Mouse (Mus musculus) limb, embryonic 12.5 days (tissue): Measurements from ENCODE around the gene Gabarap. TPM values are rescaled to one million over a fixed set of nuclear protein-coding genes. Genes with fewer than 3 reads are reported as not detected.
"Not testable (repeated sequence)": the region's sequence is repeated elsewhere in the genome, so short reads cannot be mapped to it uniquely, and the experiment has no call there.

Source experiments
- ATAC-seq: fragments of 200-750 bp; cut with Nextera tagmentation; 2 replicates; pipeline ENCODE4 v1.8.0; 2017; ENCODE audit warnings: low read depth, moderate TSS enrichment; ENCODE audit not compliant: insufficient number of reproducible peaks, insufficient read depth, low FRiP score, low TSS enrichment
- H3K27ac ChIP-seq: fragments of 300-500 bp; sonication (generic); 2 replicates; pipeline ENCODE4 v1.5.1; 2016; ENCODE audit warnings: mild to moderate bottlenecking, moderate library complexity
- H3K27me3 ChIP-seq: fragments of 300-500 bp; sonication (generic); 2 replicates; pipeline ENCODE4 v1.6.1; 2016; ENCODE audit warnings: mild to moderate bottlenecking, moderate library complexity
- H3K36me3 ChIP-seq: fragments of 300-500 bp; sonication (generic); 2 replicates; pipeline ENCODE4 v1.6.1; 2016; ENCODE audit warnings: mild to moderate bottlenecking, moderate library complexity
- H3K4me1 ChIP-seq: fragments of 300-500 bp; sonication (generic); replicated peaks from 2 replicates; pipeline ENCODE4 v1.6.1; 2016
- H3K4me2 ChIP-seq: fragments of 300-500 bp; sonication (generic); 2 replicates; pipeline ENCODE4 v1.6.1; 2016; ENCODE audit warnings: mild to moderate bottlenecking, moderate library complexity
- H3K4me3 ChIP-seq: fragments of 300-500 bp; sonication (generic); replicated peaks from 2 replicates; pipeline ENCODE4 v1.5.1; 2016; ENCODE audit warnings: mild to moderate bottlenecking
- H3K9ac ChIP-seq: fragments of 300-500 bp; sonication (generic); replicated peaks from 2 replicates; pipeline ENCODE4 v1.6.1; 2016; ENCODE audit warnings: mild to moderate bottlenecking, moderate library complexity
- H3K9me3 ChIP-seq: fragments of 300-500 bp; sonication (generic); 2 replicates; pipeline ENCODE4 v1.6.1; 2016; ENCODE audit warnings: mild to moderate bottlenecking, moderate library complexity
- WGBS: fragments of 180-500 bp; shearing (Covaris S2); methylation state at CpG from one replicate; pipeline ENCODE4 v1.1.7; 2016; 5-methylcytosine and 5-hydroxymethylcytosine counted together
- polyA plus RNA-seq: library from polyadenylated mRNA; unstranded; fragments of >200 nt; fragmentation: Nextera tagmentation; extraction: Ambion mirVana; gene quantifications from 2 replicates; pipeline ENCODE4 v1.2.1, GENCODE M21; 2016

The Gabarap gene
- polyA plus RNA-seq, 1 experiment from 2014 or later, result 398 TPM

- WGBS, result 89% methylated on average over 2 of the region's 2 CpGs
- not testable (repeated sequence) for H3K27me3 ChIP-seq, ATAC-seq, H3K9me3 ChIP-seq, H3K4me2 ChIP-seq, H3K9ac ChIP-seq, H3K27ac ChIP-seq, H3K4me3 ChIP-seq
- Histone ChIP-seq H3K4me1 (peaks cover 48% of the 10 kb centered on the region), H3K36me3 (peaks cover 30% of the 10 kb centered on the region)
These were observed 25.2 kb downstream of the Gabarap start for GRCm38 (mm10) chr11:70016177-70016576.

GRCm38 (mm10) chr11:70016669-70017068, 25.7 kb downstream of the Gabarap start, which contains the start of gene Dlg4:
Dlg4 (plus strand) TSS chr11:70016942.
- Histone ChIP-seq H3K27ac (peak within 1 kb of the TSS; percentile 94), H3K4me2 (peak within 1 kb of the TSS; percentile 87), H3K27me3 (no peaks in the 10 kb centered on the region), H3K9ac (peak within 1 kb of the TSS; percentile 92; the same call in 1 of the 2 replicates), H3K9me3 (no peaks in the 10 kb centered on the region), H3K4me3 (peak within 1 kb of the TSS; percentile 67), H3K4me1 (peaks cover 51% of the 10 kb centered on the region), H3K36me3 (peaks cover 25% of the 10 kb centered on the region)
- WGBS, result 89% methylated on average over 3 of the region's 3 CpGs
- ATAC-seq, result no peak

DNA sequence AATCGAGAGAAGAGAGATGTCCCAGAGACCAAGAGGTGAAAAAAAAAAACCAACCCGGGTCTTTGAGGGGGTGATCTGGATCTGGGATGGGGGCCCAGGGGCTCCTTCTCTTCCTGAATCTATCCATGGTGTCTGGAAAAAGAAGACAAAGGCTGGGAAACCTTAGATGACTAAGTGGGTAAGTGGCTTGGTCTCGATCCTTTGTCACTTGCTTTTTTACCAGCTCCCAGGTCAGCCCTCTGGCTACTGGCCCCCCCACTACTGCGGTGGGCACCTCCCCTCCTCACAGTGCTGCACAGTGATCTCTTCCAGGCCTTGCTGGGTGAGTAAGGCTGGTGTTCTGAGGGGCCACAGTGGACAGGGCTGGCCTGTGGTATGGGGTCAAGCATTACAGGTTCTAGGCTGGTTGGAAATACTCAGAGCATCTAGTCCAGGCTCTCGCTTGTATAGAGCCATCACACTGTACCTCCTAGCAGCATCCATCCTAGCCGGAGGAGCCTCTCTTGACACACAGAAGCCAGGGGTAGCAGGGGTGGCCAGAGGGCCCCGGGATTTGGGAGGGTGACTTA, 26.3 kb downstream of the Gabarap start:
- Histone ChIP-seq H3K9me3 (no peaks in the 10 kb centered on the region), H3K4me3 (peak overlapping the region; percentile 67; the same call in 1 of the 2 replicates), H3K27ac (peak overlapping the region; percentile 94), H3K4me1 (peaks cover 55% of the 10 kb centered on the region), H3K4me2 (peak overlapping the region; percentile 87), H3K9ac (peak overlapping the region; percentile 92; the same call in 1 of the 2 replicates), H3K36me3 (peaks cover 19% of the 10 kb centered on the region), H3K27me3 (no peaks in the 10 kb centered on the region)
- WGBS, result 47% methylated on average over 7 of the region's 7 CpGs
- ATAC-seq, result no peak

GRCm38 (mm10) chr11:70018131-70018990, 27.4 kb downstream of the Gabarap start:
- Histone ChIP-seq H3K4me1 (peaks cover 58% of the 10 kb centered on the region), H3K27me3 (no peaks in the 10 kb centered on the region), H3K4me3 (peak overlapping the region; percentile 67), H3K9me3 (no peaks in the 10 kb centered on the region), H3K36me3 (peaks cover 9% of the 10 kb centered on the region), H3K4me2 (peak overlapping the region; percentile 87), H3K9ac (peak overlapping the region; percentile 92), H3K27ac (peak overlapping the region; percentile 94)
- no peak for ATAC-seq
- WGBS, result under 1% methylated on average over 22 of the region's 25 CpGs

GRCm38 (mm10) chr11:70019495-70020021, 28.6 kb downstream of the Gabarap start:
- peak overlapping the region; percentile 92 for H3K9ac ChIP-seq
- H3K27ac ChIP-seq, result peak overlapping the region; percentile 88
- H3K36me3 ChIP-seq, result no peaks in the 10 kb centered on the region
- WGBS, result 6% methylated on average over 2 of the region's 2 CpGs
- H3K4me3 ChIP-seq, result peak overlapping the region; percentile 67
- peak overlapping the region; percentile 87 for H3K4me2 ChIP-seq
- ATAC-seq, result no peak
- H3K27me3 ChIP-seq, result no peaks in the 10 kb centered on the region
- H3K4me1 ChIP-seq, result peaks cover 59% of the 10 kb centered on the region
- no peaks in the 10 kb centered on the region for H3K9me3 ChIP-seq

GRCm38 (mm10) chr11:70020022-70020631, 29.2 kb downstream of the Gabarap start:
- ATAC-seq, result no peak
- no peaks in the 10 kb centered on the region for H3K27me3 ChIP-seq
- H3K36me3 ChIP-seq, result no peaks in the 10 kb centered on the region
- no peaks in the 10 kb centered on the region for H3K9me3 ChIP-seq
- peaks cover 54% of the 10 kb centered on the region for H3K4me1 ChIP-seq
- H3K9ac ChIP-seq, result peak overlapping the region; percentile 92
- H3K27ac ChIP-seq, result peak overlapping the region; percentile 88
- WGBS, result 13% methylated on average over 8 of the region's 8 CpGs
- peak overlapping the region; percentile 67 for H3K4me3 ChIP-seq
- H3K4me2 ChIP-seq, result peak overlapping the region; percentile 87

- under 1% methylated on average over 8 of the region's 8 CpGs for WGBS
- H3K27ac ChIP-seq, result peak overlapping the region; percentile 88
- no peaks in the 10 kb centered on the region for H3K9me3 ChIP-seq
- H3K27me3 ChIP-seq, result no peaks in the 10 kb centered on the region
- peak; percentile 76 for ATAC-seq
- no peak overlapping the region for H3K9ac ChIP-seq
- peaks cover 59% of the 10 kb centered on the region for H3K4me1 ChIP-seq
- H3K4me2 ChIP-seq, result peak overlapping the region; percentile 87
- H3K4me3 ChIP-seq, result peak overlapping the region; percentile 67
- H3K36me3 ChIP-seq, result no peaks in the 10 kb centered on the region
These were observed 29.9 kb downstream of the Gabarap start for GRCm38 (mm10) chr11:70020731-70021263.

GRCm38 (mm10) chr11:70021264-70022132, 30.6 kb downstream of the Gabarap start:
- H3K9ac ChIP-seq, result no peak overlapping the region

DNA sequence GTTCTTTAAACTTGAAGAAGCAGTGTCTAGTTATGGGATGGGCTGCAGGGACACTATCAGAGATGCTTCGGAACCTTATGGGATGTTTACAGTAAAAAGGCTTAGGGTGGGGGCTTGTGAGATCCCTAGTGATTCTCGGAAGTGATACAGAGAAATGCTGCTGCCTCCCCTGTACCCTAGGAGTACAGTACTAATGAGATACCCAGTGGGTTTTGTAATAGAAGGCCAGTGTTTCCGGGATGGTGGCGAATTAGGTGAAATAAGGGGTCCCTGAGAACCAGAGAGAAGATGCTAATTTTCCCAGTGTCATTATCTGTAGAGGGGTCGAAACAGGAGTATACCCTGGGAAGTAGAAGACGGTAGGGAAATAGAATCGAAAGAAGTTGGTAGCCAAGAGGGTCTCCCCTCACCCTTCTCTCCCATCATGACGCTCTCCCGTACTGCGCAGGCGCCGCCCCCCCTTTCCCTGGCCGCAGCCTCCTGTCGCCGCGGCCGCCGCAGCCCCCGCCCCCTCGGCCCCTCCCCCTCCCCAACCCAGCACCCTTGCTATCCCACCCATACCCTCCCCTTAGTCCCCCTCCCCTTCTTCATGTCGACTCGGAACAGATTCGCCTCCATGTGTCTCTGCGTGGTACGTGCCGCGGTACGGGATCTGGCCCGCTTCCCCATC, 32.7 kb downstream of the Gabarap start:
- Histone ChIP-seq H3K9me3 (no peaks in the 10 kb centered on the region), H3K4me3 (peak overlapping the region; percentile 37), H3K36me3 (no peaks in the 10 kb centered on the region), H3K4me2 (peak overlapping the region; percentile 56), H3K27ac (no peak overlapping the region), H3K27me3 (no peaks in the 10 kb centered on the region), H3K9ac (peak overlapping the region; percentile 44; the same call in 1 of the 2 replicates), H3K4me1 (peaks cover 76% of the 10 kb centered on the region)
- no peak for ATAC-seq
- WGBS, result 8% methylated on average over 20 of the region's 29 CpGs

More at GRCm38 (mm10) chr11:70021264-70022132, 30.6 kb downstream of the Gabarap start:
- H3K4me2 ChIP-seq, result peak overlapping the region; percentile 87
- peak; percentile 50 for ATAC-seq
- H3K27ac ChIP-seq, result peak overlapping the region; percentile 88
- H3K27me3 ChIP-seq, result no peaks in the 10 kb centered on the region
- no peaks in the 10 kb centered on the region for H3K36me3 ChIP-seq
- peaks cover 66% of the 10 kb centered on the region for H3K4me1 ChIP-seq
- H3K9me3 ChIP-seq, result no peaks in the 10 kb centered on the region
- 2% methylated on average over 40 of the region's 40 CpGs for WGBS
- H3K4me3 ChIP-seq, result peak overlapping the region; percentile 67

- Histone ChIP-seq H3K9ac (peak overlapping the region; percentile 44; the same call in 1 of the 2 replicates), H3K4me1 (peaks cover 76% of the 10 kb centered on the region), H3K36me3 (no peaks in the 10 kb centered on the region), H3K4me3 (peak overlapping the region; percentile 37), H3K27me3 (no peaks in the 10 kb centered on the region), H3K9me3 (no peaks in the 10 kb centered on the region), H3K4me2 (peak overlapping the region; percentile 56), H3K27ac (no peak overlapping the region)
- 15% methylated on average over 6 of the region's 6 CpGs for whole genome bisulfite sequencing
- ATAC-seq, result no peak
These were observed 33.2 kb downstream of the Gabarap start for GRCm38 (mm10) chr11:70024151-70024514.
